Mouse (Mus musculus): ENCODE data around the gene Osgin1.
A peak's percentile ranks its signal among the peaks of the same experiment; 100 is the strongest.

The Osgin1 gene

DNA sequence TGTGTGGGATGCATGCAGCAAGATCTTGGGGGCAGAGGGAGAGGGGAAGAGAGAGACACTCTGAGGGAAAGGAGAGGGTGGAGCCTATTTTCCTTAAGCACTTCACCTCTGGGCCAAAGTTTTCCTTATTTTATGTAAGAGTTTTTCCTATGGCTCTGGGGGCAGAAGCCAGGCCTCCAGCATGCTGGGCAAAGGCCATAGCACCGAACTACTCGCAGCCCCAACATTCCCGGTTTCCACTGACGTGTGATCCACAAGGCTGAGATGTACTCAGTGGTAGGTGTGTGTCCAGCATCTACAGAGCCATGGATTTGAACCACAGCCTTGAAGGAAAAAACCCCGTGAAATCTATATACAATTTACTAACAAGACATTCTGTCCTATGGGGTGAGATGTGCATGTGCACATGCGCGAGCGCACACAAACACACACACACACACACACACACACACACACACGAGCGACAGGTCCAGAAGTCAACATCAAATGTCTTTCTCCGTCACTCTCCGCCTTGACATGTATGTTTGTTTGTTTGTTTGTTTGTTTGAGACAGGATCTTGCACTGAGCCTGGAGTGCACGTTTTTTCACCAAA, at the start of gene Osgin1:
Gene Osgin1 (plus strand): TSS at position 543 of the 593 bp plus-strand sequence.
- ATAC-seq (ENCODE audit: low TSS enrichment) = no peak

DNA sequence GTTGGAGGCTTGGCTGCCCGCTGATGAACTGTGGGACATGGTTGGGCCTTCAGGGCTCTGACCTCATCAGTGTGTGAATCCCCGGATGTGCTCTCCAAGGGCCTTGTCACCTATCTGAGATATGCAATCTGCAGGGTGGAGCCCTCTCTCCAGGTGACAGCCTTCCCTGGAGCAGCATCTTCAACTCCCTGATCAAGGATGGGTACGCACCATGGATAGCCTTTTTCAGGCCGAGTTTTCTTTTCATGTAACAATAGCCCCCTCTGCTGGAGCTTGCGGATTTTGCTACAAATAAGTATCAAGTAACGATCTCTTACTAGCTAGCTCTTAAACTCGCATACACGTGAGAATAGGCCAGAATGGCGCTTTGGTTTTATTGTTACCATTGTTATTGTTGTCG, 49.4 kb upstream of the Osgin1 start:
- peak; percentile 73 for ATAC-seq (ENCODE audit: low TSS enrichment)

DNA sequence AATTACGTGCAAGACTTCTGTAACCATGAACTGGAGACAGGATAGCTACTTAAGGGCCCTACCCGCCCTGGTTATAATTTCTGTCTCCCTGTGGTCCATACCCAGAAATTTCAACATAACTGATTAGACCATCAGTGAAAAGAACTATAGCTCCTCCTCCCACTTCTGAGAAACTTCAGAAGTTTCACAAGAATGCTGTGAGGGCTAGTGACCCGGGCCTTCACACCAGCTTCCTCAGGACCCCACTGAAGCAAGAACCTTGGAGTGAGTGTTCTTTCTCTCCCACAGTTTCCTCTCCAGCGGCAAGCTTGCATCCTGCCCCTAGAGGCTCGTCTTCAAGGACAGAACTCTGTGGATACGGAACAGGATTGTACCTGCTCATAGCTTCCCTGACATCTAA, 48.1 kb upstream of the Osgin1 start:
- ATAC-seq (ENCODE audit: low TSS enrichment) = no peak

DNA sequence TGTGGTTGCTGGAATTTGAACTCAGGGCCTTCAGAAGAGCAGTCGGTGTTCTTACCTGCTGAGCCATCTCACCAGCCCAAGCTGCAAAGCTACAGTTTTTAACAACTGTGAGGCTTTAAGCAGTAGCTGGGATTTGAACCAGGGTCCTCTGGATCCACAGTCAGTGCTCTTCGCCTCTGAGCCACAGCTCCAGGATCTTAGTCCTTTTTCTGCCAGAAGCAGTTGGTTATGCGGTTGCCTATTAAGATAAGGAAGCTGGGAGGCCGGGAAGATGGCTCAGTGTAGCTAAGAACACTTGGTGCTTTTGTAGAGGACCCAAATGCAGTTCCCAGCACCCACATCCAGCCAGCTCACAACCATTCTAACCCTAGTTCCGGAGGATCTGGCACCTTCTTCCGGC, 46.9 kb upstream of the Osgin1 start:
- no peak for ATAC-seq (ENCODE audit: low TSS enrichment)

DNA sequence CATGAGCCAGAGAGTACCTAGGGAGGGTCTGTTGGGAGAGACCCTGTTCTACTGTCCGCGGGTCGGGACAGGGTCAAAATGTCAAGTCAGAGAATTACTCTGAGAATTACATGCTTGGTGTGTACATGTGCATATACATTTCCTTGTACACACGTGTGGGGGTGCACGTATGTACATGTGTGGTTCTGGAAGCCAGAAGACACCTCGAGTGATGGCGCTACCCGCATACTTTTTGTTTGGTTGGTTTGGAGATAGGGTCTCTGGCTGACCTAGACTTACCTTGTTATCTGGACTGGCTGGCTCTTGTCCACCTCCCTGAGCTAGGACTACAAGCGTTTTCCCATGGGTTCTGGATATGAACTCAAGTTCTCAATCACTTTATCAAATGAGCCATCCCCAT, 39.8 kb upstream of the Osgin1 start:
- no peak for ATAC-seq (ENCODE audit: low TSS enrichment)

DNA sequence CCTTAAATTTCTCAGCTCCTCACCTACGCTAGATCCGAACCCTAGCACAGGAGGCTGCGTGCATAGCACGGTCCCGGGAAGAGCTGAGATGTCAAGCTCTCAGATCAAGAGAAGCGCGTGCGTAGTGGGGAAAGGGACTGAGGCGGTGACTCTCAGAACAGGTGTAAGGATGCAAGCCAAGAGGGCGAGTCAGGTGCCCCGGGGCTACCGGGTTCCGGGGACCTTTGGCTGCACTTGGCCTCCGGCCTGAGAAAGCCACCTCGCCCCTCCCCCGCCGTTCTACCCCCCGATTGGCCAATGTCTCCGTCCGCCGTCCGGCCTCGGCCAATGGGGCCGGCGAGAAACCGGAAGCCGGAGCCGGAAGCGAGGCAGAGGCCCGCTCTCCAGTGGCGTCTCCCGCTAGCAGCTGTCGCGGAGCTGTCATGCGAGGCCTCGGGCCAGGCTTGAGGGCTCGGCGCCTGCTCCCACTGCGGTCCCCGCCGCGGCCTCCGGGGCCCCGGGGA, 39.3 kb upstream of the Osgin1 start, which contains the start of gene Mlycd:
Gene Mlycd (plus strand): TSS at position 355 of the 503 bp plus-strand sequence.
- peak; percentile 98 for ATAC-seq (ENCODE audit: low TSS enrichment)

DNA sequence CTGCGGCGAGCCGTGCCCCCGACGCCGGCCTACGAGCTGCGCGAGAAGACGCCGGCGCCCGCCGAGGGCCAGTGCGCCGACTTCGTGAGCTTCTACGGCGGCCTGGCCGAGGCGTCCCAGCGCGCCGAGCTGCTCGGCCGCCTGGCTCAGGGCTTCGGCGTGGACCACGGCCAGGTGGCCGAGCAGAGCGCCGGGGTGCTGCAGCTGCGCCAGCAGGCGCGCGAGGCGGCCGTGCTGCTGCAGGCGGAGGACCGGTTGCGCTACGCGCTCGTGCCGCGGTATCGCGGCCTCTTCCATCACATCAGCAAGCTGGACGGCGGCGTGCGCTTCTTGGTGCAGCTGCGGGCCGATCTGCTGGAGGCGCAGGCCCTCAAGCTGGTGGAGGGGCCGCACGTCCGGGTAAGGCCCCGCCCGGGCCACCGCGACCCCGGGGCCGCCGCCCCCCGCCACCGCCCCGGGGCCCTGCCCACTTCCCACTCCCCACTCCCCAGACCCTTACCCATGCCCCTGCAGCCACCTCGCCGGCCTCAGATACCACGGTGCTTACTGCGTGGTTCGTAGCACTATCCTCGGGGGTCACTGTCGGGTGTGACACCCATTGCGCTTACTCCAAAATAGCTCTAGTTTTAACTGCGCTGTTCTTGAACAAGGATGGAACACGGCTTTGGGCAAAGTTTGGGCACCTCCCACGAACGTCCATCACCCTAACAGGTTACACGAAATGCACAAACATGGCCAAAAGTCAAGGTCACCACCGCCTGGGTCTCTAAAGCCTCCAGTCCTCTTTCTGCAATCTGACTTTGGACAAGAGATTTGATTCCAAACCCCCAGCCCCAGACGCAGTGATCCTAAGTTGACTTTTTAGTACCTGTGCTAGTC, 38.6 kb upstream of the Osgin1 start:
- ATAC-seq (ENCODE audit: low TSS enrichment) = peak; percentile 57

DNA sequence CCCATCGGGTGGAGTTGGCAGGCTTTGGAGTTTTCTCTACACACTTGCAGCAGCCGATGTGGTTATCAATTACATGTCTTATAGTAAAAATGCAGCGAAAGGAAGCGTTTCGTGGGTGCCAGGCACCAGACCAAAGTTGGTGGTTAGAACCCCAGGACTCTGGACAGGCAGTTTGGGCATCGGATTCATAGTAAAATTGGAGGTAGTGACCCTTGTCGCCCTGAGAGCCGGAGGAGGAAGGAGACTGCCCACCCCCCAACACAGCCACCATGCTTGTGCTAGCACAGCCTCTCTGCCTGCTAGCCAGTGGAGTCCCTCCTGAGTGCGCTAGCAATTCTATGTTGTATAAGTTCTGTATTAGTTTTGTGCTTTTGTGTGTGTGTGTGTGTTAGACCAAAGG, 35.4 kb upstream of the Osgin1 start:
- ATAC-seq (ENCODE audit: low TSS enrichment) = no peak

DNA sequence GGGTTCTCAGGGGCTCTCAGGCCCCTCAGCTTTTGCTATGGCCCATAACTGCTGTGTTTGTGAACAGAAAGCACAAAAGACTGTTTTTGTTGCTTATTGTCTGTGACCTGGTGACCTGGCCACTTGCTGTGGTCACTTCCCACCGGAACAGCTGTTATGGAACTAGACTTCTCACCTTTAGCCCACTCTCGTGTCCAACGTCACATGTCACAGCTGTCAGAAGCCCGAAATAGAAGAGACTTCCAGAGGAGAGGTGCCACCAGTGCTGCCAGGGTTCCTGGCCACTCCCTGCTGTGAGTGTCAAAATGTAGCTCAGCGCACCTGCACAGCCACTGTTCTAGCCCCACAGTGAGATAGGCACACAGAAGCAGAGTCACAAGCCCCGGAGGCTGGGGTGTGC, 34.7 kb upstream of the Osgin1 start:
- no peak for ATAC-seq (ENCODE audit: low TSS enrichment)

DNA sequence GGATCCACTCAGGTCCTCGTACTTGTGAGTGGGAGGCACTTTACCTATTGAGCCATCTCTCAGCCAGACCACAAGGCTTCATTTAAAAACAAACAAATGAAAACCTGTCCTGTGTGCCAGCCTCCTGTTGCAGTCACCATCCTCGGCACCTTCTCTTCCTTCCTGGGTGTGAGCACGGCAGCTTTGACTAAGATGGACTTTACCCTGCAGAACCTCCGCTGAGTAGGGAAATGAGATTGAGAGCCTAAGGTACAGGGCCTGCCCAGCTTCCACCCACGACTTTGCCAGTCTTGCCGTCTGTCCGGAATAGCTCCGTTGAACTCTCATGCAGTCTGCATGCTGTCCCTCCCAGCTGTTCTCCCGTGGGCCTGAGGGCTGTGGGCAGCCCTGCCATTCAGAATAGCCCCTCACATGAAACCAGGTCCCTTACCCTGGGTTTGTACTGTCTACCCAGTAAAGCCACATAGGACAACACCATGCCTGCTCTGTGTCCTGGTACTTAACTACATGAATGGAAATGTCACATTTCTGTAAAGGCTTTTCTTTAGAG, 33.7 kb upstream of the Osgin1 start:
- no peak for ATAC-seq (ENCODE audit: low TSS enrichment)

DNA sequence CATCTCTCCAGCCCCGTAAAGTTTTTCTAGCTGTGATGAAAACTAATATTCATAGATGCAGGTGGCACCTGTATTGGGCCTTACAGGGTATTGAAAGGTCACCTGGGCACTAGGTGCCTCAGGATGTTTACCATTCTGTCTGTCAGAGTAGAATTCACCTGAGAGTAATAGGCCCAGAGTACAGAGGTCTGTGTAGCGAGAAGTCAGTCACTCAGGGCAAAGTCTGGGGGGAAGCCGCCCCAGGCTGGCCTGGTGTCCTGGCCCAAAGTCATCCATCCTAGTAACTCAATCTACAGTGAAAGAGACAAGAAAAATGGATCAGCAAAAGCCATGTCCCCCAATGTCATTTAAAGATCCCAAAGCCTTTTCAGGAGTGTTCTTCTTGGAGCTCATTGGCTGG, 33.0 kb upstream of the Osgin1 start:
- ATAC-seq (ENCODE audit: low TSS enrichment) = no peak

DNA sequence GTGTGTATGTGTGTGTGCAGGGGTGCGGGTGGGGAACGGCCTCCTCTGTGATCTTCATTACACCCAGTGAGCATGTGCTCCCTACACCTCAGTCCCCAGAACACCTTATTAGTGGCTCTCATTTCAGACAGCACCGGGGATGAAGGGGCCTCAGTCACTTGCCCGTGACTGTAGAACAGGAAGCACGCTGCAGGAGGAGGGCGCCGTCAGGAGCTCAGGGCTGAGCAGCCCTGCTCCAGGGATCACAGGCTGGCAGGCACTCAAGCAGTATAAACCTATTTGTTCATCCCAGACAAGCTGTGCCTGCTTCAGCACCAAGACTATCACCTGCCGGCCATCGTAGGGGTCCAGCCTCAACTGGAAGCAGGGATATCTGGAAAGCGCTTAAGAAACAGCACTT, 30.0 kb upstream of the Osgin1 start:
- no peak for ATAC-seq (ENCODE audit: low TSS enrichment)

DNA sequence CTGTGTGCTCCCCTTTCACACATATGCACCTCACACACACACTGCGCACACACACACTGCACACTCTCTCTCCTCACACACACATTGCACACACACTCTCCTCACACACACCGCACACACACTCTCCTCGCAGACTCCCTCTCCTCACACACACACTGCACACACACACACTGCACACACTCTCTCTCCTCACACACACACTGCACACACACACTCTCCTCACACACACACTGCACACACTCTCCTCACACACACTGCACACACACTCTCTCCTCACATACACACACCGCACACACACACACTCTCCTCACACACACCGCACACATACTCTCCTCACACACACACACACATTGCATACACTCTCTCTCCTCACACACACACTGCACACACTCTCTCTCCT, 29.3 kb upstream of the Osgin1 start:
- no peak for ATAC-seq (ENCODE audit: low TSS enrichment)

DNA sequence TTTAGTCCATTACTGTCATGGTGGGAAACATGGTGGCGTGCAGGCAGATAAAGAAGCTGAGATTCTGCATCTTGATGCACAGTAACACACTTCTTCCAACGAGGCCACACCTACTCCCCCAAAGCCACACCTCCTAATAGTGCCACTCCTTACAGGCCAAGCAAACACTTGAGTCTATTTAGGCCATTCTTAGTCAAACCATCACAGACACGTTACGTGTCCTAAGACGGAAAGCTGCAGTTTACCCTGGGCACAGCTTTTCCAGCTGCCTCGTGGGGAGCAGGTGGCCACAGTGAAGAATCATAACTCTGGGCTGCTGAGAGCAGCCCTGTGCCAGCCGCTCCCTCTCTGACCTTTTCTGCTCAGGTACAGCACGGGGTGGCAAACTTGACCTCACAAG, 25.6 kb upstream of the Osgin1 start:
- ATAC-seq (ENCODE audit: low TSS enrichment) = no peak

DNA sequence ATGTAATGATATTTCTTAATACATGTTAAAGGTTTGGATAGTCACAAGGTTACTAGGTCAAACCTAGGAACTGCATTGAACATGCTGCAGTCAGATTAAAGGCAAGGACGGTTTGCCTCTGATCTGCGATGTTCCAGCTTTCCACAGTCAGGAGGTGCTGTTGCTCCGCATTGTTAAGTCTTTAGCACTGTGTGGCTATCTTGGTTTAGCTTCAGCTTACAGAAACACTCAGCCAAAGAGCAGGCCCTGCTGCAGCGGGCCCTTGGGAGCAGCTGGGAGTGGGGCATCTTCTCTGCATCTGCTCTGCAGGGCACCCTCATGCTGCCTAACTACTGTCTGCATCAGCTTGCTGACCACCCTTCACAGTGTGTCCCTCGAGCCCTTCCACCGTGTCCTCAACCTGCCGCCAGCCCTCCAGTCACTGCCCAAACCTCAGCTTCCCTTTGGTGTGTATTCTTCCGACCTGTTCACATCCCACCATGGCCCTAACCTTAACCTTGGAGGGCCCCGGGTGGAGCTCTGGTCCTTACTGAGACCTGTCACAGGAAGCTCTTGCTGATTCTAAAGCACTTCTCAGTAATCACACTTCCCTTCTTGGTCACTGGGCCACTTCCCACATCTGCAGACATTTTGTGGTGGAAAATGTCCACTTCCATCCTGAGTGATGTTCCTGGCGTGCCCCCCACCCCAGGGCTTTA, 21.7 kb upstream of the Osgin1 start:
- no peak for ATAC-seq (ENCODE audit: low TSS enrichment)

DNA sequence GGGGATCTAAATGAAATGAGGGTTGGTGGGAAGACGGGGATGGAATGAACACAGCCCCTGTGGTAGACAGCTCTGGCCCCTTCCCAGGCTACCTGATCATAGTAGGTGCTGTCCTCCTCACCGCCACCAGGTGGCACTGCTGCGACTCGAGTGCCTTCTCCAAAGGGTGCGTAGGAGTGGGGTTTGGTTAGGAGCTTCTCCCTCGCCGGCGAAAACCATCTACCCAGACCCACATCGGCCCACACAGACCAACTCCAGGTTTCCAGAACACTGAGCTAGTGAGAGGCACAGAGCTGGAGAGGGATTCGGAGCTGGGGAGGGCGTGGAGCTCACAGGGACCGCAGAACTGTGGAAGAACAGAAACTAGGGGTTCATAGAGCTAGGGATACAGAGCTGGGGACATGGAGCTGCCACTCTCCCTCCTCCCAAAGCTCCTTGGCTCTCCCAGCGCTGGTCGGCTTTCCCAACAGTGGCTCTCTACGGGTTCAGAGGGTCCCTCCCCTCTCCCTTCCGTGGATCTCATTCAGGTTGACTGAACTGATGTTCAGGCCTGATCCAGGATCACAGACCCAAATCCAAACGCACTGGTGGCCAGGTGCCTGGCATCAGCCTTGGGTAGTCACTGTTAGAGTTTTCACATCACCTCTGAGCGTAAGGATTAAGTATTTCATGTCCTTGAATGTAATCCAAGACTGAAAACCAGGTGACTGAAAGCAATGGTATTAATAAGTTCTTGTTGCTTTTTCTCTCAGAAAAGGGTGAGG, 21.0 kb upstream of the Osgin1 start:
- peak; percentile 93 for ATAC-seq (ENCODE audit: low TSS enrichment)

DNA sequence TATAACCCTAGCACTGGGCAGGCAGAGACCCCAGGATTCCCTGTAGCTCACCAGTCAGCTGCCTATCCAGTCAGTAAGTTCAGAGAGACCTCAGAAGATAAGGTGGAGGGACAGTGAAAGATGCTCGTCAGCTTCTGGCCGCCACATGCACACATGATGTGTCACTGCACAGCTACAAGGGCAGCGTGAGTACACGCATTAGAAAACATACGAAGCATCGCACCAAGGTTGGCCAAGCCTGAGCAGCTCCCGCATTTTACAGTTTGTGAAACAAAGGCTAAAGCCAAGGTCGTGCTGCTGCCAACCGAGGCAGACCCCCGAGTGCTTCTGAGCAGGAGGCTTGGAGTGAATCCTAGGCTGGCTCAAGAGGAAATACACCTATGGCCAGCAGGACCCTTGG, 20.3 kb upstream of the Osgin1 start:
- no peak for ATAC-seq (ENCODE audit: low TSS enrichment)

DNA sequence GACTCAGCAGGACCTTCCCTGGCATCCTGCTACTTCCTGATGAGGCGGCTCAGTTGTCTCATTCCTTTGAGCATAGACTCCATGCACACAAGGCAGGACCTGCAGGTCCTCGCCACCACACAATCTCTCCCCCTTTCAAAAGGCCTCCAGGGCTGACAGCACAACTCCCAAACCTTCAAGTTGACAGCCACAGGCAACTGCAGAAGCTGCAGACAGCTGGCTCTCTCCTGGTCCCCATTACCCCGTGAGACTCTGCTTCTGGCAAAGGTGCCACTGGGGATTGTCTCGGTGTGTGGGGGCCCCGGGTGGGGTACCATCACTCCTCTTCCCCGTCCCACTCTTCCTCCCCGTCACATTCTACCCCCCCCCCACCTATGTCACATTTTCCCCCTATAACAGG, 13.6 kb upstream of the Osgin1 start:
- no peak for ATAC-seq (ENCODE audit: low TSS enrichment)

DNA sequence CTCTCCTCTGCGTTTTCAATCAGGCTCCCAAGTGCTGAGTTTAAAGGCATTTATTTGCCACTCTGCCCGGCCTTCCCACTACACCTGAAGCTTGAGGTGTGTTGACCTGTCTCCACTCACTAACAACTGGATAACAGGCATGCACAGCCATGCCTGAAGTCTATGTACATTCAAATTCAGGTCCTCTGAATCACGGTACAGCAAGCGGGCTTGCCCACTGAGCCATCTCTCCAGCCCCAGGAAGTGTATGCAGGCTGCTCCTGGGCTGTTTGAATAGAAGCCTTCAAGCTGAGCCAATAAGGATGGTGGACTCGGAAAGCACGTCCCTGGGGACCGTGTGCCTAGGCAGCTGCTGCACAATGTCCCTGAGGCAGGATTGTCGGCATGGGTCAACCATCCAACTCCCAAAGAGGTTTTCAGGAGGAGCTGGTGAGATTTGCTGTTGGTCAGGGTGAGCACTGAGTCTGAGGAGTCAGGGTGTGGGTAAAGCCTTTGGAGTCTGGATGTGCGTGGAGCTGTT, 12.3 kb upstream of the Osgin1 start:
- peak; percentile 13; the same call in 1 of the 2 replicates for ATAC-seq (ENCODE audit: low TSS enrichment)

DNA sequence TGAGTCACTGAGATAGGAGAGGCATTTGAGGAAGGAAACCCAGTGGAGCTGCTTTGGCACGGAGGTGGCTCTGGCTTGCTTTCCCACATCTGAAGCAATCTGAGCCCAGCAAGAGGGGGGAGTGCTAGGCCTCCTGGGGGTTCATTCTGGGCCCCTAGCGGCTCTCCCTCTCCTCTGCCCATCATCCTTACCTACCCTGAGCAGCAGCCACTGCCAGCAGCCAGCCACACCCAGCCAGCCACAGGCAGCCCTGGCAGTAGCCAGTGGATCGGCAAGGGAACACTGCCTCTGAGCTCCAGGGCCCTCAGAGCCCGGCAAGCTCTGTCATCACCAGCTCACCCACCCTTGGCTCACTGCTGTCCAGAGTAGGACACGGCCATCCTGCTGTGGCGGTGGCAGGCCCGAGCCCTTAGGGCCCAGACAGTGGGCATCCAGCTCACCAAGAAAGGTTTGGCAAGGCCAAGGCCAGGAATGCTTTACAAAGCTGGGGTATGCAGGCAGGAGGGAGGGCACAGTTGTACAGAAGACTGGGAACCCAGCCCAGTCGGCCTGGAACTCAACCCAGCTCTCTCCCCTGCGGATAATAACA, 11.7 kb upstream of the Osgin1 start:
- ATAC-seq (ENCODE audit: low TSS enrichment) = peak; percentile 82

DNA sequence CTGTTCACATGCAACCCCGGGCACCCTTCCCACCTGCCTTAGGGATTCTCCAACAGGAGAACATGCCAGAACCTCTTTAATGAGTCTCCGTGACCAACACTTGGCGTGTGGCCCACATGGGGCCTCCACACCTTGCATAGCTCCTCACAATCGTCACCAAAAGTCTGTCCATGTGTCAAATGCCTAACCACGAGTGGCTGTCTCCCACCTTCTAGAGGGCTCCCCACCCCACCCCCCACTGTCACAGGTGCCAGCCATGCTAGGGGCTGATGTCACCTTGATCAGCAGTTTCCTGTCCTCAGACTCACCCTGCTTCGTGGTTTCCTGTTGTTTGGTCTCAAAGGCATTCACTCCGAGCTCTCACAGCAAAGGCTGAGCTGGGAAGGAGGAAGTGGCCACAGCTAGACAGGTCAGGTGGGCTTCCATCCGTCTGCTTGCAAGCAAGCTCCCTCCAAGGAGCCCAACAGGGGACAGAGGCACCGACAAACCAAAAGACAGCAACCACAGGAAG, 10.2 kb upstream of the Osgin1 start:
- ATAC-seq (ENCODE audit: low TSS enrichment) = no peak

Data from frontal cortex, adult (tissue).